Mouse (Mus musculus) forebrain, postnatal 0 days (tissue): ENCODE measurements at regions not wholly inside any gene's neighbourhood (a gene's known extent, or its start where the extent isn't known, plus 50 kb on each side); places are given as distances from the start of the nearest gene placed in this dataset.

Experiments
- ATAC-seq: fragments of 200-750 bp; cut with Nextera tagmentation; 2 replicates; pipeline ENCODE4 v1.8.0; 2017; ENCODE audit warnings: mild to moderate bottlenecking, moderate library complexity
- DNase-seq: peaks from one replicate; pipeline ENCODE4 v3.0.0-alpha.2; 2015
- H3K27ac ChIP-seq: fragments of 300-500 bp; sonication (generic); 2 replicates; pipeline ENCODE4 v1.5.1; 2014; ENCODE audit warnings: low read depth, mild to moderate bottlenecking, antibody characterized with exemption, low read length, moderate library complexity, mixed read lengths
- H3K27me3 ChIP-seq: fragments of 300-500 bp; sonication (generic); 2 replicates; pipeline ENCODE4 v1.6.1; 2014; ENCODE audit warnings: mild to moderate bottlenecking, low read length, mixed read lengths; ENCODE audit not compliant: insufficient read depth
- H3K36me3 ChIP-seq: fragments of 300-500 bp; sonication (generic); 2 replicates; pipeline ENCODE4 v1.6.1; 2014; ENCODE audit warnings: mild to moderate bottlenecking, moderate library complexity; ENCODE audit not compliant: insufficient read depth
- H3K4me1 ChIP-seq: fragments of 300-500 bp; sonication (generic); 2 replicates; pipeline ENCODE4 v1.6.1; 2014; ENCODE audit warnings: antibody characterized with exemption; ENCODE audit not compliant: insufficient read depth
- H3K4me2 ChIP-seq: fragments of 300-500 bp; sonication (generic); 2 replicates; pipeline ENCODE4 v1.6.1; 2014; ENCODE audit warnings: low read depth, mild to moderate bottlenecking, moderate library complexity
- H3K4me3 ChIP-seq: fragments of 300-500 bp; sonication (generic); 2 replicates; pipeline ENCODE4 v1.5.1; 2014; ENCODE audit warnings: low read depth, low read length, mixed read lengths
- H3K9ac ChIP-seq: fragments of 300-500 bp; sonication (generic); 2 replicates; pipeline ENCODE4 v1.6.1; 2014; ENCODE audit warnings: mild to moderate bottlenecking
- H3K9me3 ChIP-seq: fragments of 300-500 bp; sonication (generic); 2 replicates; pipeline ENCODE4 v1.6.1; 2016; ENCODE audit warnings: low read length
- CTCF ChIP-seq: sonication (generic); IDR thresholded peaks from 2 replicates; pipeline ENCODE4 v1.5.1; 2016; ENCODE audit warnings: antibody characterized with exemption, control low read depth, low read depth
- WGBS: fragments of 180-500 bp; shearing (Covaris S2); extraction: QIAGEN DNeasy Blood & Tissue Kit; methylation state at CpG from one replicate; pipeline ENCODE4 v1.1.7; 2014; 5-methylcytosine and 5-hydroxymethylcytosine counted together

GRCm38 (mm10) chr8:34368556-34368955 lies 257.0 kb upstream of the Gm10131 start:
- no peak for TF ChIP-seq CTCF
- no peak for ATAC-seq
- 79% methylated on average over 2 of the region's 2 CpGs for WGBS

GRCm38 (mm10) chr8:34364446-34365035 lies 253.0 kb upstream of the Gm10131 start:
- H3K4me1 ChIP-seq = 0 out of 2 replicates have a peak, but pooled peaks cover under 1% of the 10 kb centered on the region
- H3K9me3 ChIP-seq = no peaks in the 10 kb centered on the region
- DNase-seq = no peak
- no peaks in the 10 kb centered on the region for H3K36me3 ChIP-seq
- H3K9ac ChIP-seq = no peak overlapping the region
- no peak overlapping the region for H3K27ac ChIP-seq
- no peak for ATAC-seq
- no peaks in the 10 kb centered on the region; the same call in 1 of the 2 replicates for H3K27me3 ChIP-seq
- H3K4me3 ChIP-seq = no peak overlapping the region
- H3K4me2 ChIP-seq = no peak overlapping the region
- TF ChIP-seq CTCF = no peak
- WGBS = 73% methylated on average over 18 of the region's 18 CpGs

More at GRCm38 (mm10) chr8:34368556-34368955, 257.0 kb upstream of the Gm10131 start:
- H3K9me3 ChIP-seq = no peaks in the 10 kb centered on the region
- H3K27me3 ChIP-seq = no peaks in the 10 kb centered on the region; the same call in 1 of the 2 replicates
- H3K36me3 ChIP-seq = no peaks in the 10 kb centered on the region
- H3K4me1 ChIP-seq = peaks cover 9% of the 10 kb centered on the region; the same call in 1 of the 2 replicates
- no peak for DNase-seq
- H3K4me2 ChIP-seq = no peak overlapping the region
- H3K27ac ChIP-seq = no peak overlapping the region
- H3K4me3 ChIP-seq = no peak overlapping the region
- H3K9ac ChIP-seq = no peak overlapping the region

DNA sequence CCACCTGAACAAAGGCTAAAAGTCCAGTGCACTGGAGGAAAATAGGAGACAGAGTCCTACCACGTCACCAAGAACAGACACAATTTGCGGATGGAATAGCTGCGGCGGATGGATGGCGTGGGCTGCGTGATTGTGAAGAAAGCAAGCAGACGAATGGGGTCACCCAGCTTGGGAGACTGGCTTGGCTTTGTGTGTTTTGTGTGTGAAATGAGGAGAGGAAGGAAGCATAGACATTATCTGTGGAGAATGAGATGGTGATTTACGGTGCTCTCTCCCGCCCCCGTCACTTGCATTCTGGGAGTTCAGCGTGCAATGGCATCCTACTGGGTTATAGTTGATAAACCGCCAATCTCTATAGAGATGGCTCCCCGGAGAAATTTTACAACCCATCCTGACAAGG lies 252.1 kb upstream of the Gm10131 start:
- Histone ChIP-seq H3K4me1 (0 out of 2 replicates have a peak, but pooled peaks cover 3% of the 10 kb centered on the region), H3K27ac (no peak overlapping the region), H3K9me3 (no peaks in the 10 kb centered on the region), H3K36me3 (no peaks in the 10 kb centered on the region), H3K27me3 (no peaks in the 10 kb centered on the region; the same call in 1 of the 2 replicates), H3K9ac (no peak overlapping the region), H3K4me2 (no peak overlapping the region), H3K4me3 (no peak overlapping the region)
- DNase-seq = no peak
- no peak for TF ChIP-seq CTCF
- 90% methylated on average over 13 of the region's 13 CpGs for WGBS
- ATAC-seq = no peak

DNA sequence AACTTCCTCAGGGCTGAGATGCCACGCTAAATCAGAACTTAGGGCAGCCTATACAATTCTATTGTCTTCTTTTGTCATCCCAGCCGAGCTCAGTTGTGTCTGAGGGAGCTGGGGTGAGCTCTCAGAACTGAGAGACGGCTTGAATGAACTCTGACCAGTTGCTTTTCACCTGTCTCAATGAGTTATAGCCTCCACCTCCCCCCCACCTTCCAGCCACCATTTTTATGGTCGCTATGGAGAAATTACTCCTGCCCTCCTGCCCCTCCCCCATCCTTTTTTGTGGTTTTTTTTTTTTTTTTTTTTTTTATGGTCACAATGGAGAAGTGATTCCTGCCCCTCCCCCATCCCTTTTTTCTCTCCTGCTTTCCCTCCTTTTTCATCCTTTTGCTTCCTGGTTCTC lies 251.6 kb upstream of the Gm10131 start:
- H3K9ac ChIP-seq = no peak overlapping the region
- H3K9me3 ChIP-seq = no peaks in the 10 kb centered on the region
- no peak for TF ChIP-seq CTCF
- no peak overlapping the region for H3K4me2 ChIP-seq
- DNase-seq (no peak), ATAC-seq (no peak)
- H3K4me3 ChIP-seq = no peak overlapping the region
- 0 out of 2 replicates have a peak, but pooled peaks cover 3% of the 10 kb centered on the region for H3K4me1 ChIP-seq
- no peak overlapping the region for H3K27ac ChIP-seq
- H3K27me3 ChIP-seq = no peaks in the 10 kb centered on the region; the same call in 1 of the 2 replicates
- no peaks in the 10 kb centered on the region for H3K36me3 ChIP-seq
- 59% methylated on average over 4 of the region's 4 CpGs for WGBS

GRCm38 (mm10) chr8:34361377-34361776 lies 249.8 kb upstream of the Gm10131 start:
- Histone ChIP-seq H3K4me2 (no peak overlapping the region), H3K4me3 (no peak overlapping the region), H3K27ac (no peak overlapping the region), H3K36me3 (no peaks in the 10 kb centered on the region), H3K27me3 (no peaks in the 10 kb centered on the region; the same call in 1 of the 2 replicates), H3K9me3 (no peaks in the 10 kb centered on the region), H3K4me1 (0 out of 2 replicates have a peak, but pooled peaks cover 3% of the 10 kb centered on the region), H3K9ac (no peak overlapping the region)
- 58% methylated on average over 3 of the region's 3 CpGs for WGBS
- TF ChIP-seq CTCF = no peak
- no peak for DNase-seq
- ATAC-seq = no peak

GRCm38 (mm10) chr8:34359776-34360175 lies 248.2 kb upstream of the Gm10131 start:
- no peaks in the 10 kb centered on the region for H3K36me3 ChIP-seq
- DNase-seq (no peak), ATAC-seq (peak; percentile 20; the same call in 1 of the 2 replicates)
- H3K27me3 ChIP-seq = no peaks in the 10 kb centered on the region
- no peak overlapping the region for H3K4me2 ChIP-seq
- H3K4me1 ChIP-seq = 0 out of 2 replicates have a peak, but pooled peaks cover 3% of the 10 kb centered on the region
- no peak overlapping the region for H3K4me3 ChIP-seq
- 31% methylated on average over 2 of the region's 2 CpGs for WGBS
- H3K9me3 ChIP-seq = no peaks in the 10 kb centered on the region
- H3K9ac ChIP-seq = no peak overlapping the region
- TF ChIP-seq CTCF = no peak
- no peak overlapping the region for H3K27ac ChIP-seq

- 21% methylated on average over 13 of the region's 13 CpGs for WGBS
- Histone ChIP-seq H3K9ac (no peak overlapping the region), H3K4me3 (no peak overlapping the region), H3K4me2 (no peak overlapping the region), H3K27ac (no peak overlapping the region), H3K9me3 (no peaks in the 10 kb centered on the region), H3K36me3 (no peaks in the 10 kb centered on the region), H3K4me1 (0 out of 2 replicates have a peak, but pooled peaks cover 3% of the 10 kb centered on the region), H3K27me3 (no peaks in the 10 kb centered on the region)
- DNase-seq (no peak), ATAC-seq (no peak)
- TF ChIP-seq CTCF = no peak
Observed at GRCm38 (mm10) chr8:34355059-34355458, 243.5 kb upstream of the Gm10131 start.
